Mouse (Mus musculus) forebrain, embryonic 16.5 days (tissue): ENCODE measurements at regions not wholly inside any gene's neighbourhood (a gene's known extent, or its start where the extent isn't known, plus 50 kb on each side); places are given as distances from the start of the nearest gene placed in this dataset.

Experiments
- ATAC-seq: fragments of 200-750 bp; cut with Nextera tagmentation; 2 replicates; pipeline ENCODE4 v1.8.0; 2017; ENCODE audit warnings: mild to moderate bottlenecking, moderate library complexity
- H3K27ac ChIP-seq: fragments of 300-500 bp; sonication (generic); 2 replicates; pipeline ENCODE4 v1.5.1; 2014; ENCODE audit warnings: low read length, control low read depth
- H3K27me3 ChIP-seq: fragments of 300-500 bp; sonication (generic); replicated peaks from 2 replicates; pipeline ENCODE4 v1.6.1; 2014; ENCODE audit warnings: low read length; ENCODE audit not compliant: control insufficient read depth, insufficient read depth
- H3K36me3 ChIP-seq: fragments of 300-500 bp; sonication (generic); 2 replicates; pipeline ENCODE4 v1.6.1; 2014; ENCODE audit not compliant: control insufficient read depth, insufficient read depth
- H3K4me1 ChIP-seq: fragments of 300-500 bp; sonication (generic); replicated peaks from 2 replicates; pipeline ENCODE4 v1.6.1; 2014; ENCODE audit warnings: low read length; ENCODE audit not compliant: control insufficient read depth, insufficient read depth
- H3K4me2 ChIP-seq: fragments of 300-500 bp; sonication (generic); 2 replicates; pipeline ENCODE4 v1.6.1; 2014; ENCODE audit warnings: mild to moderate bottlenecking, low read length, control low read depth
- H3K4me3 ChIP-seq: fragments of 300-500 bp; sonication (generic); replicated peaks from 2 replicates; pipeline ENCODE4 v1.5.1; 2014; ENCODE audit warnings: mild to moderate bottlenecking, low read length, control low read depth
- H3K9ac ChIP-seq: fragments of 300-500 bp; sonication (generic); replicated peaks from 2 replicates; pipeline ENCODE4 v1.6.1; 2014; ENCODE audit warnings: low read depth, low read length, control low read depth
- H3K9me3 ChIP-seq: fragments of 300-500 bp; sonication (generic); 2 replicates; pipeline ENCODE4 v1.6.1; 2016; ENCODE audit warnings: low read length; ENCODE audit not compliant: control insufficient read depth
- WGBS: fragments of 180-500 bp; shearing (Covaris S2); extraction: QIAGEN DNeasy Blood & Tissue Kit; methylation state at CpG from one replicate; pipeline ENCODE4 v1.1.7; 2014; 5-methylcytosine and 5-hydroxymethylcytosine counted together

DNA sequence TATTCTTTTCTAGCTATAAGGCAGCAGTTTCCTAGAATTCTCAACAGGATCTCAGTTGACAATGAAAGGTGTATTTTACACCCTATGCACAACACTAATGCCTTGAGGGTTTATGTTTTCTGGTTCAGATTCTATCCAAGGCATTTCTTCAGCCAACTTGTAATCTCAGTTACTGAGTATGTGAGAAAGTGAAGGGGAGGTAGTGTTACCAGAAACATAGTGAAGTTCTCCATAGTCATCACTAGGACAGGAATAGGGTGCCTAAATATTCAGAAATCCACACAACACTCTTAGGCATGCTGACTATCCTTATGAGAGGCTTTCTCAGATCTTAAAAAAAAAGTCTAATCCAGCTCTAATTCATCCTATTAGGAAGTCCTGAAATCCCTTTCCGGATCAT lies 1228.2 kb upstream of the Cntnap5a start:
- H3K27ac ChIP-seq: no peak overlapping the region
- no peak overlapping the region for H3K9ac ChIP-seq
- H3K9me3 ChIP-seq: no peaks in the 10 kb centered on the region
- no peaks in the 10 kb centered on the region for H3K27me3 ChIP-seq
- no peak overlapping the region for H3K4me3 ChIP-seq
- H3K4me1 ChIP-seq: no peaks in the 10 kb centered on the region
- H3K4me2 ChIP-seq: no peak overlapping the region
- H3K36me3 ChIP-seq: no peaks in the 10 kb centered on the region
- WGBS: 87% methylated on average over 1 of the region's 1 CpGs
- no peak for ATAC-seq

DNA sequence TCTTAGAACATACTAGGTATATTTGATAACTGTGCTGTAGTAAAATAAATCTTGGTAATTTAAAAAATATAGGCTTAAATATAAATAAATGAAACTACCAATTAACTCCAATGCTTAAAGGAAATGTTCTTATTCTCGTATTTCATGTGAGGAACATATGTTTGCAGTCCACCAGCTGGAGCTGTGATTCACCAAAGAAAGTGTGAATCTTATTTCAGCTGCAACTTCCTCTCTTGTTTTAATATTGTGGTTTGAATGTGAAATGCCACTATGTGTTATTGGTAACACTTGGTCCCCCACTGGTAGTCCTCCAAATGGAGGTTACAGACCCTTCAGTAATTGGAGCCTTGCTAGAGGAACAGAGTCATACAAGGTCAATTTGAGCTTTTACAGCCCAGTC lies 1188.1 kb upstream of the Cntnap5a start:
- ATAC-seq: no peak
- Histone ChIP-seq H3K27ac (no peak overlapping the region), H3K27me3 (no peaks in the 10 kb centered on the region), H3K36me3 (no peaks in the 10 kb centered on the region), H3K4me1 (no peaks in the 10 kb centered on the region), H3K9me3 (no peaks in the 10 kb centered on the region), H3K4me2 (no peak overlapping the region), H3K4me3 (no peak overlapping the region), H3K9ac (no peak overlapping the region)
- 50% methylated on average over 1 of the region's 1 CpGs for WGBS

DNA sequence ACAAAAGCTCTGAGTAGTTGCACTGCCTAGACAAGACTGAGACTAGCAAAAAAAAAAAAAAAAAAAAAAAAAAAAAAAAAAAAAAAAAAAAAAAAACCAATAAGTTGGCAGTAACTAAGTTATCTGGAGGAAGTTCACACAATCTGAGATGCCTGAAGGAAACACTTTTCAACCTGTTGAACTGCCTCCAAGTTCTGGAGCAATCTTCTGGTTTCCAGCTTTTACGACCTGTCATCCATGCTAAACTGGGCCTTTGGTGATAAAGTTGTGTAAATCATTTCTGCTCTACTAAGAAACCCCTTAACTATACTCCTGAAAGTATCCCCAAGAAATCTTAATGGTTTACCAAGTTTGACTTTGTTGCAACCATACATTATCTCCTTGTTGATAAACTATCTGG lies 1168.8 kb upstream of the Cntnap5a start:
- Histone ChIP-seq H3K4me2 (no peak overlapping the region), H3K27ac (no peak overlapping the region), H3K4me1 (no peaks in the 10 kb centered on the region), H3K4me3 (no peak overlapping the region), H3K9me3 (no peaks in the 10 kb centered on the region), H3K27me3 (no peaks in the 10 kb centered on the region), H3K9ac (no peak overlapping the region), H3K36me3 (no peaks in the 10 kb centered on the region)
- 94% methylated on average over 1 of the region's 1 CpGs for WGBS
- ATAC-seq: no peak

DNA sequence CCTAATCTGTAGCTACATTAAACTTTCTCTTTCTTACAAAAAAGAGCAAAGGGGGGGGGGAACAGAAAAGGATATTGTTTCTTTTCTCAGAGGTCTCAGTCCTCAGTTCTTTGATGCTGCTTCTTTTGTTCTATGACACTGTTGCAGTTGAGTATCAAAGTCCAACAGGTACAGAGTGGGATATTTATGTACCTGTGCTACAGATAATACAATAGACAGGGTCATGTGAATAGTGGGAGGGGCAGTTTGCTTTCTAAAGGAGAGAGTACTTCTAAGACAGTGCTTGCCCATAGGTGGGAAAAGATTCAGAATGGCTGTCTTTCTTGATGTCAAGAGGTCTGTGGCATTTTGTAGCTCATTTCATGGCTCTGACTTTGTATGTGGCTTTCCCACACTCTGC lies 1164.7 kb upstream of the Cntnap5a start:
- Histone ChIP-seq H3K36me3 (no peaks in the 10 kb centered on the region), H3K4me1 (no peaks in the 10 kb centered on the region), H3K9me3 (no peaks in the 10 kb centered on the region), H3K27ac (no peak overlapping the region), H3K4me3 (no peak overlapping the region), H3K9ac (no peak overlapping the region), H3K4me2 (no peak overlapping the region), H3K27me3 (no peaks in the 10 kb centered on the region)
- ATAC-seq: no peak

DNA sequence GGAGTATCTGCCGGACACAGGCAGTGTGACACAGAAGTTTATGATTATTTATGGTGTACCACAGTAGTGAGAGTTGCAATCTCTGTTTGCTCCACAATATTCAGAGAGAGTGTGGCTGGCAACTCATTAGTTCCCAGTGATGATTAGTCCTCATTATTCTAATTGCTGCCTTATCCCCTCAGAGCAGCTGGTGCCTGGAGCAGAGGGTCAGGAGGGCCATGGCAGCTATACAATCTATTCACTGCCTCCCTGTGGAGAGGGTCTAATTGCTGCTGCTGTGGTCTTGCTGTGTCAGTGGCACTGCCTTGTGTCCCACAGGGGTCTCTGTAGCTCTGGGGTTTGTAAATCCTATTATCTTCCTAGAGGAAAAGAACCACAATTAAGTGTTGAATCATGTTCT lies 1156.0 kb upstream of the Cntnap5a start:
- Histone ChIP-seq H3K9ac (no peak overlapping the region), H3K36me3 (no peaks in the 10 kb centered on the region), H3K27me3 (no peaks in the 10 kb centered on the region), H3K9me3 (no peaks in the 10 kb centered on the region), H3K4me2 (no peak overlapping the region), H3K27ac (no peak overlapping the region), H3K4me3 (no peak overlapping the region), H3K4me1 (peaks cover 3% of the 10 kb centered on the region; the same call in 1 of the 2 replicates)
- 16% methylated on average over 1 of the region's 1 CpGs for WGBS
- peak; percentile 97 for ATAC-seq

DNA sequence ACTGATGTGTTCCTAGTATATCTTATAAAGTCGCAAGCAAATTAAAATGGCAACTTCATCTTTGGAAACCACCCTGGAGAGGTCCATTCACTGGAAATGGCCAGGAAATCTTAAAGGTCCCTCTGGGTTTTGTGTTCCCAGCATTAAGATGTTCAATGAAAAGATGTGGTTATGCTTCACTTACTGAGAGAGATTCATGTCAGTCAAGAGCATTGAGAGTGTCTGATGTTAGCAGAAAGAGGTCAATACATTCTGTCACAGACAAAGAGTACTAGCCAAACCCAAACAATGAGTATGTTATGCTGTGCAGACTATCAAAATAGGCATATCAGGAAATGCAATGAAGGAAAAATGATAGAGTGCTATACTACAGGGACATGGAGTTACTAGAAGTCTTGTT lies 1150.7 kb upstream of the Cntnap5a start:
- H3K4me1 ChIP-seq: no peaks in the 10 kb centered on the region
- H3K9me3 ChIP-seq: no peaks in the 10 kb centered on the region
- no peaks in the 10 kb centered on the region for H3K36me3 ChIP-seq
- no peak overlapping the region for H3K9ac ChIP-seq
- no peak for ATAC-seq
- no peak overlapping the region for H3K4me2 ChIP-seq
- no peaks in the 10 kb centered on the region for H3K27me3 ChIP-seq
- H3K4me3 ChIP-seq: no peak overlapping the region
- no peak overlapping the region for H3K27ac ChIP-seq
- 86% methylated on average over 1 of the region's 1 CpGs for WGBS

DNA sequence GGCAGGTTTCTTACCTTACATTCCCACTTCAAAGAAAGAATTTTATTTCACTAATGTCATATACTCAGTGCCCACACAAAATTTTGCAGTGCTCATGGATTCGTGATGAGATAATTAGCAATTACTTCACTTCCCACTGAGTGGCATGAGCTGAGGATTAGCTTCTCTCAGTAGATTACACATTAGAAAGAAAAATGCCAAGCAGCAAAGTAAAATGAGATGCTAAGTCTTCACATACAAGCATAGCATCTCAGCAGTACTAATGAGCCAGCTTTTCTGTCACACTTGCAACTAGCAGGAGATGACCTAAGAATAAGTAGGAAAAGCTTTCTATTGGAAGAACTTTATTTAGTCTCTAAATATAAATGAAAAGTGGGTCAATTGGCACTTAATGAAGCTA lies 1137.6 kb upstream of the Cntnap5a start:
- Histone ChIP-seq H3K27me3 (no peaks in the 10 kb centered on the region), H3K36me3 (no peaks in the 10 kb centered on the region), H3K9ac (no peak overlapping the region), H3K4me2 (no peak overlapping the region), H3K4me1 (no peaks in the 10 kb centered on the region), H3K9me3 (no peaks in the 10 kb centered on the region), H3K4me3 (no peak overlapping the region), H3K27ac (no peak overlapping the region)
- peak; percentile 59 for ATAC-seq
- 15% methylated on average over 1 of the region's 1 CpGs for WGBS

DNA sequence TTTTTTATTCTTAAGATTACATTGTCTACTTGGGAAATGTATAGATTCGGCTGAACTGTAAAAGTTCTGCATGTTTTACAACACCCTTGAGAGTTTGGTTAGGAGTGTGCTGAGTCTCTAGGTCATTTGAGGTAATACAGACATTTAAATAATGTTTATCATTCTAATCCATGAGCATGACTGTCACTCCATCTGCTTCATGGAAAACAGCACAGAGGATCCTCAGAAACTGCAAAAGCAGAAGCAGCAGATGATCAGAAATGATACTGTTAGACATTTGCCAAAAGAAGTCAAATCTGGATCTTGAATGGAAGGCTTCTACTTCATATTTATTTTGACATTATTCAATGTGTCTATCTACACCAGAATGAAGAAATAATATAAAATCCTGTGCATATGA lies 1131.8 kb upstream of the Cntnap5a start:
- ATAC-seq: peak; percentile 72
- WGBS: 76% methylated on average over 1 of the region's 1 CpGs
- H3K4me3 ChIP-seq: no peak overlapping the region

DNA sequence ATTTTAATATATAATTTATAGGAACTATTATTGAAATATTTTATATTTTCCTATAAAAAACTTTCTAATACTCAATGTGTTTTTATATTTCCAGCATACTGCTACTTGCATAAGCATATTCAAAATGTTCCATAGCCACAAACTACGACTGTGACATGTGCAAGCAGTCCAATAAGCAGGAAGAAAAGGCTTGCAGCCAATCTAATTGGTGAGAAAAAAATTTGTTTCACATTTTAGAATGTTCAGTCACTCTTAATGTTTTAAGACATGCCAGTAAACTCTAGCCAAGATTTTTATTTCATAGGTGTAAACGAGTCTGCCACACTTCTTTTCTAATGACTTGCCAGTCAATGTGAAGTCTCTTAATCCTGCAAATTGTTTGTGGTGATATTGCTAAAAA lies 1130.1 kb upstream of the Cntnap5a start:
- no peaks in the 10 kb centered on the region for H3K36me3 ChIP-seq
- WGBS: 43% methylated on average over 2 of the region's 2 CpGs
- H3K4me1 ChIP-seq: no peaks in the 10 kb centered on the region
- H3K9me3 ChIP-seq: no peaks in the 10 kb centered on the region
- H3K4me3 ChIP-seq: no peak overlapping the region
- H3K27ac ChIP-seq: no peak overlapping the region
- H3K4me2 ChIP-seq: no peak overlapping the region
- ATAC-seq: peak; percentile 75
- H3K9ac ChIP-seq: no peak overlapping the region
- no peaks in the 10 kb centered on the region for H3K27me3 ChIP-seq

More for the DNA sequence above, 1131.8 kb upstream of the Cntnap5a start:
- Histone ChIP-seq H3K9me3 (no peaks in the 10 kb centered on the region), H3K9ac (no peak overlapping the region), H3K27ac (no peak overlapping the region), H3K4me1 (no peaks in the 10 kb centered on the region), H3K36me3 (no peaks in the 10 kb centered on the region), H3K4me2 (no peak overlapping the region), H3K27me3 (no peaks in the 10 kb centered on the region)
